Mouse (Mus musculus) ES-Bruce4 (cell line): ENCODE measurements around the gene Actl11. TPM values are rescaled to one million over a fixed set of nuclear protein-coding genes. Genes with fewer than 3 reads are reported as not detected.

Experiments used
- H3K27ac ChIP-seq: 2 replicates; pipeline ENCODE4 v1.5.1; 2012; ENCODE audit warnings: low read length, inconsistent platforms; ENCODE audit not compliant: insufficient read depth
- H3K27me3 ChIP-seq: 2 replicates; pipeline ENCODE4 v1.6.1; 2012; ENCODE audit warnings: mild to moderate bottlenecking, low read length, inconsistent platforms; ENCODE audit not compliant: control insufficient read depth, poor library complexity, insufficient read depth, severe bottlenecking
- H3K36me3 ChIP-seq: 2 replicates; pipeline ENCODE4 v1.6.1; 2012; ENCODE audit warnings: inconsistent platforms, mild to moderate bottlenecking, low read length, moderate library complexity; ENCODE audit not compliant: control insufficient read depth, poor library complexity, insufficient read depth, severe bottlenecking
- H3K4me1 ChIP-seq: one replicate; pipeline ENCODE4 v1.8.1; 2011; ENCODE audit warnings: low read length; ENCODE audit not compliant: control insufficient read depth, insufficient read depth
- H3K4me3 ChIP-seq: 2 replicates; pipeline ENCODE4 v1.5.1; 2011; ENCODE audit warnings: low read depth, mild to moderate bottlenecking, low read length
- H3K9ac ChIP-seq: 2 replicates; pipeline ENCODE4 v1.6.1; 2012; ENCODE audit warnings: low read depth, mild to moderate bottlenecking, inconsistent platforms; ENCODE audit not compliant: poor library complexity, severe bottlenecking
- H3K9me3 ChIP-seq: replicated peaks from 2 replicates; pipeline ENCODE4 v1.6.1; 2012; ENCODE audit warnings: mild to moderate bottlenecking, low read length, inconsistent platforms; ENCODE audit not compliant: control insufficient read depth, poor library complexity, insufficient read depth, severe bottlenecking
- CTCF ChIP-seq: IDR thresholded peaks from one replicate; pipeline ENCODE4 v1.8.1; 2011; ENCODE audit warnings: low read depth, low read length
- EP300 ChIP-seq: IDR thresholded peaks from 2 replicates; pipeline ENCODE4 v1.6.1; 2011; ENCODE audit warnings: low read depth, low read length; ENCODE audit not compliant: insufficient read depth
- POLR2A ChIP-seq: IDR thresholded peaks from one replicate; pipeline ENCODE4 v1.8.1; 2011; ENCODE audit warnings: low read length; ENCODE audit not compliant: insufficient read depth
- polyA plus RNA-seq: library from polyadenylated mRNA; stranded (reverse); fragments of >200 nt; gene quantifications from 2 replicates; pipeline ENCODE4 v1.2.4, GENCODE M21; 2011; ENCODE audit warnings: low read depth; ENCODE audit not compliant: missing spikeins, insufficient read depth, insufficient read length

Gene Actl11
- polyA plus RNA-seq, 1 experiment, result not detected

- Histone ChIP-seq H3K4me3 (peak overlapping the region; percentile 67), H3K9ac (peak overlapping the region; percentile 32; the same call in 1 of the 2 replicates), H3K27ac (no peak overlapping the region), H3K36me3 (no peaks in the 10 kb centered on the region), H3K27me3 (no peaks in the 10 kb centered on the region), H3K9me3 (no peaks in the 10 kb centered on the region), H3K4me1 (peaks cover 2% of the 10 kb centered on the region)
- TF ChIP-seq POLR2A, result no peak
- TF ChIP-seq EP300, result no peak
- TF ChIP-seq CTCF, result no peak
These were observed 21.1 kb upstream of the Actl11 start for GRCm38 (mm10) chr9:107906967-107907800.

DNA sequence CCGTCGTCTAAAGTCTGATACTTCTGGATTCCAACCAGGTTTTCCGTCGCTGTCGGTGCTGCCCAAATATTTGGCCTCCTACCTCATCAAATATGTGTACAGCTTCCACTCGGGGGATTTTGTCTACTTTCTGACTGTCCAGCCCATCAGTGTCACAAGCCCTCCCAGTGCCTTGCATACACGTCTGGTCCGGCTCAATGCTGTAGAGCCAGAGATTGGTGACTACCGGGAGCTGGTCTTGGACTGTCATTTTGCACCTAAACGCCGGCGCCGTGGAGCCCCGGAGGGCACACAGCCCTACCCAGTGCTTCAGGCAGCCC, 20.5 kb upstream of the Actl11 start:
- no peaks in the 10 kb centered on the region for H3K9me3 ChIP-seq
- H3K4me3 ChIP-seq, result no peak overlapping the region
- no peaks in the 10 kb centered on the region for H3K27me3 ChIP-seq
- H3K9ac ChIP-seq, result no peak overlapping the region
- no peak for TF ChIP-seq POLR2A
- no peak for TF ChIP-seq CTCF
- no peak for TF ChIP-seq EP300
- H3K27ac ChIP-seq, result no peak overlapping the region
- no peaks in the 10 kb centered on the region for H3K36me3 ChIP-seq
- peaks cover 2% of the 10 kb centered on the region for H3K4me1 ChIP-seq

DNA sequence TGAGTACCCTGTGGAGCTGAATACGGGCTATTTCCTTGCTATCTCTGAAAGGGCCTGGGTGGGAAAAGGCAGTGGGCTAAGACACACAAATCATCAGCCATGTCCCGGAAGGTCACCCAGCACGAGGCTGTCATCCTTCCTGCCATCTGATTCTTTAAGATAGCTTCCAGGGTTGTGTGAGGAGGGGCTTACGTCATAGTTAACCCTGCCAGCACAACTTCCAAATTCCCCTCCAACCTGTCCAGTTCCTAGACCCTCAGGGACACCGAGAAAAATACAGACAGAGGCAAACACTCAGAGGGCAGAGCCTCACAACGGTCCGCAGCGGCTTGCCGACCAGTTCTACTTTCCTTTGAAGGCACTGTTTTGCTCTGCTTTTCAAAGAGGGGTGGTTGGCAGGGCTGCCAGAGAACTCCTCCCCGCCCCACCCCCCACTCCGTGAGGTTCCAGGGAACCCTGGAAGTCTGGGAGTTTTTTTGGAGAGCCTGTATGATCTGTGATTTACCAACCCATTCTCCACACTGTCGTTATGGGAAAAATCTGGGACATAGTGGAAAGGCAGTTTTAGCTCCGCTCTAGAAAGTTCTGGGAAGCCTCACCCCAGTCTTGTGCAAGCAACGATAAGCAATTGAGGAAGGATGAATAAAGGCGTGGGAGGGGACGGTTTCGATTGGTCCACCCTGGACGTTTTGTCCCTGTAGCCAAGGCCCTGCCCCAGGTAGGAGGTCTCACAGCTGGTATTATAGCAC, 19.7 kb upstream of the Actl11 start:
- H3K4me1 ChIP-seq, result peaks cover 2% of the 10 kb centered on the region
- no peak overlapping the region for H3K4me3 ChIP-seq
- H3K36me3 ChIP-seq, result no peaks in the 10 kb centered on the region
- H3K27me3 ChIP-seq, result no peaks in the 10 kb centered on the region
- no peaks in the 10 kb centered on the region for H3K9me3 ChIP-seq
- H3K27ac ChIP-seq, result no peak overlapping the region
- no peak overlapping the region for H3K9ac ChIP-seq
- no peak for TF ChIP-seq EP300
- TF ChIP-seq POLR2A, result no peak
- TF ChIP-seq CTCF, result no peak

- Histone ChIP-seq H3K4me3 (no peak overlapping the region), H3K4me1 (peaks cover 2% of the 10 kb centered on the region), H3K36me3 (no peaks in the 10 kb centered on the region), H3K9ac (no peak overlapping the region), H3K27me3 (no peaks in the 10 kb centered on the region), H3K9me3 (no peaks in the 10 kb centered on the region), H3K27ac (no peak overlapping the region)
- TF ChIP-seq CTCF (no peak), POLR2A (no peak), EP300 (no peak)
These were observed 18.1 kb upstream of the Actl11 start for GRCm38 (mm10) chr9:107910025-107910769.

- Histone ChIP-seq H3K27ac (no peak overlapping the region), H3K36me3 (no peaks in the 10 kb centered on the region), H3K27me3 (no peaks in the 10 kb centered on the region), H3K4me3 (no peak overlapping the region), H3K4me1 (peaks cover 2% of the 10 kb centered on the region), H3K9me3 (no peaks in the 10 kb centered on the region), H3K9ac (no peak overlapping the region)
- TF ChIP-seq EP300, result no peak
- TF ChIP-seq POLR2A, result no peak
- TF ChIP-seq CTCF, result no peak
These were observed 13.4 kb upstream of the Actl11 start for GRCm38 (mm10) chr9:107914764-107915420.
